Mouse (Mus musculus) kidney, embryonic 15.5 days (tissue): Measurements from ENCODE around the gene Rsf1. TPM values are rescaled to one million over a fixed set of nuclear protein-coding genes. Genes with fewer than 3 reads are reported as not detected.

ENCODE experiments used
- ATAC-seq: fragments of 200-750 bp; cut with Nextera tagmentation; replicated peaks from 2 replicates; pipeline ENCODE4 v1.8.0; 2017; ENCODE audit warnings: moderate TSS enrichment; ENCODE audit not compliant: low FRiP score
- H3K27ac ChIP-seq: fragments of 300-500 bp; sonication (generic); 2 replicates; pipeline ENCODE4 v1.5.1; 2015; ENCODE audit warnings: mild to moderate bottlenecking, inconsistent platforms
- H3K27me3 ChIP-seq: fragments of 300-500 bp; sonication (generic); 2 replicates; pipeline ENCODE4 v1.6.1; 2015; ENCODE audit warnings: inconsistent platforms
- H3K36me3 ChIP-seq: fragments of 300-500 bp; sonication (generic); 2 replicates; pipeline ENCODE4 v1.6.1; 2015; ENCODE audit warnings: inconsistent platforms
- H3K4me1 ChIP-seq: fragments of 300-500 bp; sonication (generic); 2 replicates; pipeline ENCODE4 v1.6.1; 2015; ENCODE audit warnings: inconsistent platforms
- H3K4me2 ChIP-seq: fragments of 300-500 bp; sonication (generic); 2 replicates; pipeline ENCODE4 v1.6.1; 2015; ENCODE audit warnings: moderate library complexity, mild to moderate bottlenecking, inconsistent platforms
- H3K4me3 ChIP-seq: fragments of 300-500 bp; sonication (generic); replicated peaks from 2 replicates; pipeline ENCODE4 v1.5.1; 2015; ENCODE audit warnings: mild to moderate bottlenecking, inconsistent platforms
- H3K9ac ChIP-seq: fragments of 300-500 bp; sonication (generic); 2 replicates; pipeline ENCODE4 v1.6.1; 2015; ENCODE audit warnings: mild to moderate bottlenecking, inconsistent platforms
- H3K9me3 ChIP-seq: fragments of 300-500 bp; sonication (generic); replicated peaks from 2 replicates; pipeline ENCODE4 v1.6.1; 2016; ENCODE audit warnings: inconsistent platforms
- WGBS: fragments of 180-500 bp; shearing (Covaris S2); methylation state at CpG from one replicate; pipeline ENCODE4 v1.1.7; 2015; ENCODE audit warnings: mixed read lengths; 5-methylcytosine and 5-hydroxymethylcytosine counted together
- polyA plus RNA-seq: library from polyadenylated mRNA; unstranded; fragments of >200 nt; fragmentation: Nextera tagmentation; extraction: Ambion mirVana; gene quantifications from 2 replicates; pipeline ENCODE4 v1.2.1, GENCODE M21; 2015

The Rsf1 gene
- polyA plus RNA-seq, 1 experiment from 2014 or later = 23.8 TPM

DNA sequence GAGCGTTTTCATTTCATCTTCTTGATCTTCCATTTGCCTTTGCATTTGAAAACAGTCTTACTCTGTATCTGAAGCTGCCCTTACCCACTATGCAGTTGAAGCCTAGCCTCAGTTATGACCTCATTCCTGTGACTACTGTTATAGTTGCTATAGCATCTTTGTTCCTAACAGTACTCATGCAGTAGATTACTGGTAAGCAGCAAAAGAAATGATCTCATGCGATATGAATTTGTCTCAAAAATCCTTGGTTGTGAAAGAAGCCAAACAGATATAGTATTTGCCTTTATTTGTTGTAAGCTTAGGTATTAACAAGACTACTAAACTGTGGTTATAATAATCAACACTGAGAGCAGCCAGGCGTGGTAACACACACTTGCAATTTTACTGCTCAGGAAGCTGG lies 65.4 kb downstream of the Rsf1 start:
- Histone ChIP-seq H3K4me1 (no peaks in the 10 kb centered on the region), H3K27me3 (no peaks in the 10 kb centered on the region), H3K27ac (no peak overlapping the region), H3K4me3 (no peak overlapping the region), H3K4me2 (no peak overlapping the region), H3K9ac (no peak overlapping the region), H3K9me3 (no peaks in the 10 kb centered on the region), H3K36me3 (peaks cover 1% of the 10 kb centered on the region)
- 88% methylated on average over 3 of the region's 3 CpGs for WGBS
- no peak for ATAC-seq

DNA sequence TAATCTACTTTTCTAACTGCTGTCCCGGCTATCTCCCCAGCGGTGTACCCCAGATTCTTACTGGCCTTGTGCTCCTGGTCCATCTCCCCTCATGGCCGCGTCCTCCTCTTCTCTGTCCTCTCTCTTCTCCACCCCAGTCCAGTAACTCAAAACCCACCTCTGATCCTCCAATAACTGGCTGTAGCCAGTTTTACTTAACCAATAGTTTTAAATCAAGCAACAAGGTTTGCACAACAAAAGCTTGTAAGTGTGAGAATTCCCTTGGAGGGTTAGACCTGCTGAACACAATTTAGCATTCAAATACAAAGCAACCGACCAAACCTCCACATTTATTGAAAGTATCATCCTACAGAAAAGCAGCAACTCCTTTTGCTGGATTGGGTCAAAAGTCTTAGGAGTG lies 68.0 kb downstream of the Rsf1 start:
- H3K36me3 ChIP-seq = peaks cover 15% of the 10 kb centered on the region
- H3K27ac ChIP-seq = no peak overlapping the region
- 90% methylated on average over 5 of the region's 5 CpGs for WGBS
- no peak overlapping the region for H3K4me2 ChIP-seq
- H3K9me3 ChIP-seq = no peaks in the 10 kb centered on the region
- no peak overlapping the region for H3K4me3 ChIP-seq
- H3K27me3 ChIP-seq = no peaks in the 10 kb centered on the region
- no peaks in the 10 kb centered on the region for H3K4me1 ChIP-seq
- no peak overlapping the region for H3K9ac ChIP-seq
- ATAC-seq = no peak

DNA sequence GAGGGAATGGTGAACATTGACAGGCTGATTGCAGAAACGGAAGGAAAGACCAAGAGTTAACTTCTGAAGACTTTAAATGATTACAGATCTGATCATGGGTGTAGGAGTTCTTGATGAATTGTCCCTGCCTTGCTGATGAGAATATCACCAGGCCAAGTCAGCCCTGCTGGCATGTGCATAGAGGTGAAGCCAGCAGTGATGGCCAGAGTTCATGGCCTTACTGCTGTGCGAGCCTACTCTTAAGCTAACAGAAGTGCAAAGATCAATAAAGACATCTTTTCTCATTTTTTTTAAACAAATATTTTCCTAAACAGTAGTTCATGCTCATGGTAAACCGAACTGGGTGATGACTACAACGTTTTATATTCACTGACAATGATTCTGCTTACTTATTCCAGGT lies 71.0 kb downstream of the Rsf1 start:
- Histone ChIP-seq H3K27ac (no peak overlapping the region), H3K4me3 (no peak overlapping the region), H3K36me3 (peaks cover 38% of the 10 kb centered on the region), H3K27me3 (no peaks in the 10 kb centered on the region), H3K4me2 (no peak overlapping the region), H3K4me1 (no peaks in the 10 kb centered on the region), H3K9ac (no peak overlapping the region), H3K9me3 (no peaks in the 10 kb centered on the region)
- ATAC-seq = no peak
- 89% methylated on average over 4 of the region's 4 CpGs for WGBS

DNA sequence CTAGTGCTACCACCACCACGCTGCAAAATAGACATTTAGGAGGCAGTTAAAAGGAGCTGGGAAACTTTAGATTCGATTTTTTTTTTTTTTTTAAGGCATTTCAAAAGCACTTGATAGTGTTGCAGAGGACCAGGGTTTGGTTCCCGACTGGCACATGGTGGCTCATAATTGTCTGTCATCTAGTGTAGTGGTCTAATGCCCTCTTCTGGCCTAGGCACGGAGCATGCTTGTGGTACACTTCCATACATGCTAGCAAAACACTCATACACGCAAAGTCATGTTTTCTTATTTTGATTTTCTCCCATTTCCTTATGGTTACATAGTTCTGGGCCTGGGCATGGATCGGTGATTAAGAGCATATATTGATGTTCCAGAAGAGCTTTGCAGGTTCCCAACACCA lies 76.5 kb downstream of the Rsf1 start:
- Histone ChIP-seq H3K4me2 (no peak overlapping the region), H3K4me1 (no peaks in the 10 kb centered on the region), H3K4me3 (no peak overlapping the region), H3K27me3 (no peaks in the 10 kb centered on the region), H3K9ac (no peak overlapping the region), H3K9me3 (no peaks in the 10 kb centered on the region), H3K27ac (no peak overlapping the region), H3K36me3 (peaks cover 42% of the 10 kb centered on the region)
- WGBS = 92% methylated on average over 6 of the region's 6 CpGs
- no peak for ATAC-seq

DNA sequence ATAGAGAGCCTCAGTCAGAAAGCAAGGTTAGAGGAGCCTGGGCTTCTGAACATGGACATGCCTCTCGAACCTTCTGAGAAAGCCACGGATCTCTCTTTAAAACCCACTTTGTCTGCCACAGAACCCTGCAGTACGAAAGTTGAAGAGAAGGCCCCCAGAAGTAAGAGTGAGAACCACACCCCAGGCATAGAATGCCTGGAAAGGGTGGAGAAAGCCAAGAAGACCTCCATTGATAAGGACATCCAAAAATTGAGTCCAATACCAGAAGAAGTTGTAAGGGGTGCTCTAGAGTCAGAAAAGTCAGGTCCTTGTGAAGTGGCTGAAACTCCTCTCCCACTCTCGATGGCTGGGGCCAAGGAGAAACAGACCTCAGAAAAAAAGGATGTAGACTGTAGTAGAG lies 81.9 kb downstream of the Rsf1 start:
- H3K9me3 ChIP-seq = no peaks in the 10 kb centered on the region
- peaks cover 51% of the 10 kb centered on the region for H3K36me3 ChIP-seq
- H3K27me3 ChIP-seq = no peaks in the 10 kb centered on the region
- no peak for ATAC-seq
- no peak overlapping the region for H3K27ac ChIP-seq
- no peak overlapping the region for H3K9ac ChIP-seq
- no peaks in the 10 kb centered on the region for H3K4me1 ChIP-seq
- WGBS = 90% methylated on average over 4 of the region's 4 CpGs
- H3K4me3 ChIP-seq = no peak overlapping the region
- no peak overlapping the region for H3K4me2 ChIP-seq

DNA sequence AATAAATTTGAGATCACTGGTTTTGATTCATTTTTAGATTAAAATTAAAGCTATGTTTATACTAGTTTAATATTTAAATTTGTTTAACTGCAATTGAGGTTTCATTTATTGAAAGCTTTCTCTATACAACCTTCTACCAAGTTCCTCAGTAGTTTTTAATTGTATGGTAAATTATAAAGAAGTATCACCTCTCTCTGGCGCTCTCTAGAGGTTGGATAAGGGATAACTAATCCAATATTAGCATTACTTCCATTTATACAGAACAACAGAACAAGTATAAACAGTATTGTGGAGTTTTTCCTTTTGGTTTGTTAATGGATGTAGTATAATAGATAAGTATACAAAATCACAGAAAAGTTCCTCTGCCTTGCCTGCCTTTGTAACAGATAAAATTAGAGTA lies 99.5 kb downstream of the Rsf1 start:
- WGBS = 24% methylated on average over 1 of the region's 1 CpGs
- peaks cover 74% of the 10 kb centered on the region for H3K36me3 ChIP-seq

DNA sequence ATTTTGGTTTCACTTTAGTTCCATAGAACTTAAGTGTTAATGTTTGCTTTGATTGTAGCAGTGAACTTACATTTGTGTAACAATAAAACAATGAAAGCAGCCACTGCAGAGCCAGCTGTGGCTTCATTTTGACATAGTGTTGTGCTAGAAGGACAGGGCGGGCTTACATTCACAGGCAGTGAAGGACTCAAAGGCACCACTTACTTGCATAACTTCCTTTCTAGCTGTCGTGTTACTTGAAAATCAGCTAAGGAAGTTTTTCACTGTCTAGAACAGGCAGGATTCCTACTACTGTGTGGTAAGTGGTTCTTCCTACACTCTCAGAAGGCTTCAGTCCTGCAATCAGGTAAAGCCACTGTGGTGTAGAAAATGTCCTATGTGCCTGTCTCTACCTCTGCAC lies 108.1 kb downstream of the Rsf1 start:
- Histone ChIP-seq H3K36me3 (peaks cover 43% of the 10 kb centered on the region), H3K9me3 (no peaks in the 10 kb centered on the region), H3K27me3 (no peaks in the 10 kb centered on the region), H3K27ac (no peak overlapping the region), H3K4me3 (no peak overlapping the region), H3K4me2 (no peak overlapping the region), H3K4me1 (no peaks in the 10 kb centered on the region), H3K9ac (no peak overlapping the region)
- 78% methylated on average over 2 of the region's 2 CpGs for WGBS
- no peak for ATAC-seq

More for the DNA sequence above, 99.5 kb downstream of the Rsf1 start:
- H3K27ac ChIP-seq = no peak overlapping the region
- H3K4me1 ChIP-seq = no peaks in the 10 kb centered on the region
- H3K4me2 ChIP-seq = no peak overlapping the region
- ATAC-seq = no peak
- no peaks in the 10 kb centered on the region for H3K27me3 ChIP-seq
- no peak overlapping the region for H3K9ac ChIP-seq
- no peaks in the 10 kb centered on the region for H3K9me3 ChIP-seq
- no peak overlapping the region for H3K4me3 ChIP-seq

DNA sequence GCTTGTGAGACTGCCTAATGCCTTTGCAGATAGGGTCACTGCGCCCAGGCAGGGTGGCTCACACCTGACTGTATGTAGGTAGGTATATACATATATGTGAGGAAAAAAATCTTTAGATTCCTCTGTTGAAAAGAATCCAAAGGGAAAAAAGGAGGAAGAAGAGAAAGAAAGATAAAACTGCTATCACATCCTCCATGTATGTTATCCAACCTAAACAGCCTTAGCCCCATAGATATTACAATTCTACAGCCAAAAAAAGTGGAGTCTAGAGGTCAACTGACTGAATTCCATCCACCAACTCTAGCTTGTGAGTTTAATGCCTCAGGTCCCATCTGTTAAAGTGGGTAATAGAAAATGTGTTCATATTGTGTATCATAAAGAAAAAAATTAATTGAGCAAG lies 115.8 kb downstream of the Rsf1 start:
- no peak for ATAC-seq
- H3K27ac ChIP-seq = no peak overlapping the region
- H3K36me3 ChIP-seq = peaks cover 21% of the 10 kb centered on the region
- H3K27me3 ChIP-seq = no peaks in the 10 kb centered on the region
- H3K9ac ChIP-seq = no peak overlapping the region
- H3K4me2 ChIP-seq = peak overlapping the region; percentile 68
- peaks cover 12% of the 10 kb centered on the region for H3K4me1 ChIP-seq
- 0 out of 2 replicates have a peak, but pooled peaks cover 7% of the 10 kb centered on the region for H3K9me3 ChIP-seq
- WGBS = 97% methylated on average over 1 of the region's 1 CpGs
- H3K4me3 ChIP-seq = peak overlapping the region; percentile 86; the same call in 1 of the 2 replicates

DNA sequence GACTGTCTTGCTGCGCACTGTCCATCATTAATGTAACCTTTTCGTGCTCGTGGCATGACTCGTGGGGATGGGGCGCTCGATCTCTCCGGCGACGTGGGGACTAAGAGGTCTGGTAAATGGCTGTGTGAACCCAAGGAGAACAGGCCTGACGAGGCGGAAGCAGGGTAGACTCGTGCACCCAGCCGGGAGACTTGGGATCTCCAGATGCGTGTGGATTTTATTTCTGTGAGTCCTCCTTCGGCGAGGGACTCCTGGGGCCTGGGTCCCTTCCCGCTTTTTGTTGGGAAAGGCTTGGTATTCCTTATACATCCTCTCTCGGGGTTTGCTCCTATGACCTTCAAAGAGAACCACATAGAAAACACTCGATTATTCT lies 116.4 kb downstream of the Rsf1 start:
- H3K9me3 ChIP-seq = 0 out of 2 replicates have a peak, but pooled peaks cover 7% of the 10 kb centered on the region
- peak; percentile 73 for ATAC-seq
- H3K27me3 ChIP-seq = no peaks in the 10 kb centered on the region
- peak overlapping the region; percentile 86 for H3K4me3 ChIP-seq
- H3K36me3 ChIP-seq = peaks cover 21% of the 10 kb centered on the region
- H3K4me1 ChIP-seq = peaks cover 12% of the 10 kb centered on the region
- H3K4me2 ChIP-seq = peak overlapping the region; percentile 68
- WGBS = 38% methylated on average over 19 of the region's 19 CpGs
- H3K27ac ChIP-seq = peak overlapping the region; percentile 85
- H3K9ac ChIP-seq = peak overlapping the region; percentile 77

DNA sequence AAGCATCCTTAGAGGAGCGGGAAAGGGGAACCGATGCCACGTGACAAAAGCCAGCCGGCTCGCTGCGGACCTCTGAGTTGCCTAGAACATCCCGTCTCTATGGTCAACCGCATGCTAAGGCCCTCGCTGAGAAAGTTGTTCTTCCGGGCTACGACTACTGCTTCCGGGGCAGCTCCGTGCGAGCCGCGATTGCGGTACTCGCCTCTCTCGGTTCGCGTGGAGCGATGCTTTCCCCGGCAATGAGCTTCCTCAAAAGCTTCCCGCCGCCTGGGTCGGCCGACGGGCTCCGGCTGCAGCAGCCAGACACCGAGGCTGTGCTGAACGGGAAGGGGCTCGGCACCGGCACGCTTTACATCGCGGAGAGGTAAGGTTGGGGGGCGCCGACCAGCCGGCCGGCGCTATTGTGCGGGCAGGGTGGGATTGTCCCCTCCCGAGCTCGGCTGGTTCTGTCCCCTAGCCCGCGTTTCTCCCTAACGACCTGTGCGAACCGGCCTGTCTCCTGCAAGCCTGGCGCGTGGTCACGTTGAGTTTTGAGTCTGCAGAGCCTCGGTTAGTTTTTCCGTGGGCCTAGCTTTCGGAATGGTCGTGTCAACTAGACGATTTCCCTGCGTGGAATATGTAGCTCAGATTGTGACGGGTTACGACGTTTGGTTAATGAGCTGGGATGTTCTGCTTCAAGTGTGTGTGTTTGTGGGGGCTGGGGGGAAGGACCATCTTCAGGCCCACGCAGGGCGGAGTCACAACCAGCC lies 117.0 kb downstream of the Rsf1 start, which contains the start of gene Clns1a:
Gene Clns1a (plus strand): TSS at position 129 of the 749 bp plus-strand sequence.
- Histone ChIP-seq H3K4me1 (peaks cover 12% of the 10 kb centered on the region), H3K27me3 (no peaks in the 10 kb centered on the region), H3K36me3 (peaks cover 21% of the 10 kb centered on the region), H3K9me3 (0 out of 2 replicates have a peak, but pooled peaks cover 7% of the 10 kb centered on the region), H3K27ac (peak within 1 kb of the TSS; percentile 85), H3K4me3 (peak within 1 kb of the TSS; percentile 86), H3K9ac (peak within 1 kb of the TSS; percentile 77), H3K4me2 (peak within 1 kb of the TSS; percentile 68)
- peak; percentile 97 for ATAC-seq
- WGBS = under 1% methylated on average over 63 of the region's 63 CpGs

DNA sequence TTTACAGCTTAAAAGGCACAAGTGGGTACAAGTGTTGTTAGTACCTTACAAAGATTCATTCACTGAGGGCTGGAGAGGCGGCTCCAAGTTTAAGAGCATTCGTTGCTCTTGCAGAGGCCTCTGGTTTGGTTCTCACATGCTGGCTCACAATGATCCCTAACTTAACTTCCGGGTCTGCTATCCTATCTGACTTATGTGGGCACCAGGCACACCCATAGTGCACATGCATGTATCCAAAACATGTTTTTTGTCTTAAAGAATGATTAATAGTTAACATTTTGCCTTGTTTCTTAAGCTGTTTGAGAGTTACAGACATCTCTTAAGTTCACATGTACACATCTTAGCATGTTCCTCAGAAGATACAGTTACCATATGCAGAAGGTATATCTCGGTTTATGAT lies 120.5 kb downstream of the Rsf1 start:
- Histone ChIP-seq H3K4me3 (no peak overlapping the region), H3K36me3 (peaks cover 21% of the 10 kb centered on the region), H3K9me3 (0 out of 2 replicates have a peak, but pooled peaks cover 7% of the 10 kb centered on the region), H3K27me3 (no peaks in the 10 kb centered on the region), H3K4me1 (peaks cover 12% of the 10 kb centered on the region), H3K27ac (no peak overlapping the region), H3K9ac (no peak overlapping the region), H3K4me2 (no peak overlapping the region)
- no peak for ATAC-seq
- WGBS = 91% methylated on average over 4 of the region's 4 CpGs

DNA sequence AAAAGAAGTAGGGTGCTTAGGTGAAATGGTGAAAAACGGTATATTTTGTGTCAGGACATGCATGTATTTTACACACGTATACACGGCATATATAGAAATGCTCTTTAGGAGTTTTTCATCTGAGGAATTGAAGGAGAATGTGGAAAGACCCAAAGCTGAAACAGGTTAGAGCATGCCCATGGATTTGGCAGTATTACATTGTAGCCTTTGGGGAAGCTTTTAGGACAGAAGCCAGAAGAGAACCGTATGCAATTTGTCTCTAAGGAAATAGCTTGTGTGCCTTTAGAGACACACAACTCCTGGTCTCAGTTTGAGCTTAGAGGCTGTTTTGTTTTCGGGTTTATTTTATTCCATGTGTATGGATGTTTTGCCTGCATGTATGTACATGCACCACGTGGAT lies 121.4 kb downstream of the Rsf1 start:
- Histone ChIP-seq H3K27me3 (no peaks in the 10 kb centered on the region), H3K27ac (no peak overlapping the region), H3K4me1 (peaks cover 7% of the 10 kb centered on the region), H3K4me3 (no peak overlapping the region), H3K4me2 (no peak overlapping the region), H3K9ac (no peak overlapping the region), H3K9me3 (0 out of 2 replicates have a peak, but pooled peaks cover 7% of the 10 kb centered on the region), H3K36me3 (peaks cover 21% of the 10 kb centered on the region)
- ATAC-seq = no peak
- WGBS = 83% methylated on average over 6 of the region's 6 CpGs

DNA sequence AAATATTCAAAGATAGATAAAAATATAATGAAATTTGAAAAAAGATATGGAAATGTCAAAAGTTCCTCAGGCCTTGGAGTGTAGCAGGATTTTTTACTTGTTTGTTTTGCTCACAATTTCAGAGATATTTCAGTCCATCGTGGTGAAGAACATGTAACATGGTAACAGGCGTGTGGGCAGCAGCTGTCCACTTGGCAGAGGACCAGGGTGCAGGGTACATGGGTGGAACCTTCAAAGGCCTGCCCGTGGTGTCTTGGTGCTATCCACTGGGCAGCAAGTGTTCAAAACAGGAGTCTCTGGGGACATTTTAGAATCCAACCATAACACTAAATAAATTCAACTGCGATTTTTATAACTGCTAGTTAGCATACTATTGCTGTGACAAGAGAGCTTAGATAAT lies 127.4 kb downstream of the Rsf1 start:
- H3K9me3 ChIP-seq = no peaks in the 10 kb centered on the region
- H3K9ac ChIP-seq = no peak overlapping the region
- H3K4me2 ChIP-seq = no peak overlapping the region
- 86% methylated on average over 4 of the region's 4 CpGs for WGBS
- no peak overlapping the region for H3K4me3 ChIP-seq
- no peaks in the 10 kb centered on the region for H3K27me3 ChIP-seq
- no peaks in the 10 kb centered on the region for H3K4me1 ChIP-seq
- H3K27ac ChIP-seq = no peak overlapping the region
- no peak for ATAC-seq
- H3K36me3 ChIP-seq = peaks cover 37% of the 10 kb centered on the region
